Mouse (Mus musculus): Measurements from ENCODE around the gene Lck.
A peak's percentile ranks its signal among the peaks of the same experiment; 100 is the strongest.

The Lck gene

DNA sequence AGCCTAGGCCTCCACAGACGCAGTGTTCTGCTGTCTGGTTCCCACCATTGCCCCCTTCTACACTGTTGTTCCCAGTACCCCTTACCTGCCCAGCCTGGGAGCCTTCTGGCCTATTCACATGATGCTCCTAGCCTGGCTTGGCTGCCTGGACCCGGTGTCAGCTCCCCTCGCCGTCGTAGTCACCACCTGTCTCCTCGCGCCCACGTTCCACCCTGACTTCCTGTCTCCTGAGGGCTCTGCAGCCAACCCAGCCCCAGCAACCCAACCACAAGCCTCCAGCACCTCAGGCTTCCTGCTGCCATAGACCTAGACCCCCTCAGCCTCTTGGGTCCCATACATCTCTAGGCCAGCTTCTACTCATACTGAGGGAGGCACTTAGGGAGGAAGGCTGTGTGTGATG, at the start of gene Lck:
Lck (minus strand) TSS at position 212 of the 400 bp plus-strand sequence.
- no peak for DNase-seq (ENCODE audit: low read depth, low spot score)

DNA sequence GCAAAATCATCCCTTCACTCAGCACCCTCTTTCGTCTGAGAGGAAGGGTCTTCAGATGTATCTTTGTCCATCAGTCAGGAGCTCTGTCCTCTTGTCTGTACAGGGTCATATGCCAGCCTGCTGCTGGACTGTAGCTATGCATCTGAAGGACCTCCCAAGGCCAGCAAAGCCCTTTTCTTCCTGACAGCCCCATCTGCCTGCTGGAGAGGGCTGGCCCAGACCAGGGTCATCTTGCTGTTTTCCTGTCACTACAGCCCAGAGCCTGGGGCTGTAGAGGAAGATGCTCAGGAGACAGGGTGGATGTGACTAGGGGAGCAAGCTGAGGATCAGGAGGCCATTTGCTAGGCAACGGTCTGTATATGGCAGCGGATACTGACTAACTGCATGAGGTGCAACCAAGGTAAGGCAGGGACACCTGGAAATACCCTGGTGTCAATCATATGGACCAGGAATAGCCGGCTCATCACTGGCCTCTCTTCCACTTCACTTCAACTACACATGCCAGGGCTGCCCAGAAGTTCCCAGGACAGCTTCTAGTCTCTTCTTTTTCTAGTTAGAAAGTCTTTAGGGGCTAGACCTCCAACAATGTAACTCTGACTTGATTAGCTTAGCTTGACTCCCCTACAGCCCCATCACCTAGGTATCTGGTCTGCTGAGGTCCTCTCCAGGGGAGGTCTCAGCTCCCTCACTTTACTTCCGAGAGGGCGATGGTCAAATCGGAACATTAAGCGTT, 49.5 kb upstream of the Lck start:
- DNase-seq (ENCODE audit: low read depth, low spot score) = no peak

DNA sequence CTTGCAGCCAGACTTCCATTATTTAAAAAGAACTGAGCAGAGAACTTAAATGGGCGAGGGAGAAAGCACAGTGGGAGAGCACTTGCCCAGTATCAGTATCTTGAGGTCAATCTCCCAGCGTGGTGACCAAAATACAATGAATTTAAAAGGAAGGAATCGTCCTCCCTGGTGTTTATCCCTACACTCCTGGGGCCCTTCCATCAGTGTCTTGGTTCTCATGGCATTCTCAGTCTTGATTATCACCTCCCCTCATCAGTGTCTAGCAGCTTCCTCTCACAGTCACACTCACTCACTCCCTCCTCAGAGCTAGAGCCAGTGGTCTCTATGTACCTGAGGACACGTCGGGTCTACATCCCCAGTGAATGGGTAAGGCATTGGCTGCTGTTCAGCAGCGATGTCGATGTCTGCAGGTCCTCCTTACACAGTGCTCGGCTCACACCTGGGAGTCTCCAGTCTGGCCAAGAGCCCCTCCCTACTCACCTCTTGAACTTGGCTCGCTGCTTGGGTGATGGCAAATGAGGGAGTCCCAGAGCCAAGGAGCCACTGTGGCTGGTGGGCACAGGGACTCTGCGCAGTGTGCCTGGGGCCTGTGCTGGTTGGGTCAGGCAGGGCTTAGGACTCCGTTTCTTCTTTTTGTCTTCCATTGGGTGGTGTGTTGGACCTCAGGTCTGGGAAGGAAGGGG, 48.8 kb upstream of the Lck start:
- no peak for DNase-seq (ENCODE audit: low read depth, low spot score)

DNA sequence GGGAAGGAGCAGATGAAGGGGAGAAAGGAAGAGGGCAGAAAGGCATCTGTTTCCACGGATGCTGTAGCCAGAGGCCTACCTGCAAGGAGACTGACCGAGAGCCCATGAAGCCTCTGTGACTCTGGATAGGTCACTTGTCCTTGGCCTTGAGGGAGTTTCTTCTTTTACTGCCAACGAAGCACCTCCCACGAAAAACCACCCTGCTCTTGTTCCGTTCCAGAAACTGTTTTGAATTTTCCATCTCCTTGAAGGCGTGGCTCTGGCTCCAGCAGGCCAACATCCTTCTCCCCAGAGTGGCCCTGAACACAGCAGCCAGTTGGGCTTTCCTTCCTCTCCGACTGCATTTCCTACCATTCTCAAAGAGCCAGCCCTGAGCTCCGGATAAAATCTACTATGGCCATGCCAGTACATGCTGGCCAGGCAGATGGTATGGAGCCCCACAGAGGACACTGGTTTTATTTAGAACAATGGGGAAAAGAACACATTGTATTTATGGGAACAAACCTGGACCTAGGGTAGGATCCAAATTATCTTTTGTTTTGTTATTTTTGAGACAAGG, 47.9 kb upstream of the Lck start:
- no peak for DNase-seq (ENCODE audit: low read depth, low spot score)

DNA sequence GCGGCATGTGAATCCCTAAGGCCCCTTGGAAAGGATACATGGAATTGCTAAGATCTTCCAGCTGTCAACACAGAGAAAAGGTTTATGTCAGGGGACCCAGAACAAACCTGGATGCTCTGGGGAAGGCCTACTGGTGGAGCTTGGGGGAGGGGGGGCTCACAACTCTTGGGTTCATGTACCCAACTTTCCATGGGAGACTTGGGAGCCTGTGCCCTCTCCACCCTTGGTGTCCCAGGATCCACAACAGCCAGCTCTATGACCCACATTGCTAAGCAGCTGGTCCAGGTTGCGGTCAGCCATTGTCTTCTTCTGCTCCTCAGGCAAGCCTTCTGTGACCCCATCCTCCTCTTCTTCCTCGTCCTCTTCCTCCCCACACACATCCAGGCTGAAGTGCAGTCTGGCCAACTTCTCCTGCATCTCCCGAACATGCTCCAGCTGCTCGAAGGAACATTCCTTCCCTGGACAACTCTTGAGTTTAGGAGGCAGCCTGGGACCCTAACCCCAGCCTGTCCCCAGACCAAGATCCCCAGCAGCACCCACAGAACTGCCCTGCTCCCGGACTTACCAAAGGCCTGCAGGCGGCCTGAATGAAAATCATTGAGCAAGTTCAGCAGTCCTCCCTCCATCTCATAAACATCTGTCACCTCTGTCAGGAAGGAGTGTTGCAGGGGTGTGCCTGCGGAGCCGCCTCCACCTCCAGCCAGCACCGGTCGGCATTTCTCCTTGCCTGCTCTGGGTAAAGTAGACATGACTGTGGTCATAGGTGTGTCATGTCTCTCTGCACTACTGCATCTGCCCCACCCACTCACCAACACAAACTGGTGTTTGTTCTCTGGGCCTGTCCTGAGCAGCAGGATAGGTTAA, 47.2 kb upstream of the Lck start:
- DNase-seq (ENCODE audit: low read depth, low spot score) = no peak

DNA sequence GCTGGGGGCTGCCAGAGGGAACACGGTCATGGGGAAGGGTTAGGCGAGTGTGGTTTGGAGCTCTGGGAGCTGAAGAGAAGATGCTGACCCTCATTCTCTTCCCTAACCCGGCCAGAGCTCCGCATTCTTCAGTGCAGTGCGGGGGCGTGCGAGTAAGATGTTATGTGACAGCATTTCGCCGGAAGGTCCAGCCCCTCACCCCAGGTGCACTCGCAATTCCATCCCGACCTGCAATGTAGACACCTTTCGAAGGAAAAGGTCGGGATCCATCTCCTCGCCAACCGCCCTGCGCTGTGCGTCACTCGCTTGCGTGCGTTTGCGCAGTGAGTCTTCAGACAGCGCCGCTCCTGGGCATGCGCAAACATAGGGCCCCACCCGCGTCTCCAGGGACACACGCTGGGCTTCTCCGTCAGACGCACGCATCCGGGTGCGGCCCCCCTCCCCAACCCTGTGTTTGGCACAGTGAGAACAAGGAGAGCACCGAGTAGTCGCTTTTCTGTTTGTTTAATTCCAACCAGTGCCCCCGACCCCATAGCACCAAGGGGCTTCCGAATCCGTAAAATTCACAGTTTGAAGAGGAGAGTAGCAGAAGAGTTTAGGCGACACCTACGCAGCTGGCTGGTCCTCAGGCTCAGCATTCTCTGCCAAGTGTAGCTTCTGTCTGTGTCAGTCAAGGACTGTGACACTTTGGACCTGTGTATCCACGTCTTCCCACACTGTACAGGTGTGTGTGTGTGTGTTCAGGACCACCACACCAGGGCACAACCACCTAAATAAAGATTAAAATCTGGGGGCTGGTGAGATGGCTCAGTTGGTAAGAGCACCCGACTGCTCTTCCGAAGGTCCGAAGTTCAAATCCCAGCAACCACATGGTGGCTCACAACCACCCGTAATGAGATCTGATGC, 45.6 kb upstream of the Lck start, which contains the start of gene Iqcc:
Iqcc (minus strand) TSS at position 314 of the 906 bp plus-strand sequence.
- peak; percentile 88 for DNase-seq (ENCODE audit: low read depth, low spot score)

DNA sequence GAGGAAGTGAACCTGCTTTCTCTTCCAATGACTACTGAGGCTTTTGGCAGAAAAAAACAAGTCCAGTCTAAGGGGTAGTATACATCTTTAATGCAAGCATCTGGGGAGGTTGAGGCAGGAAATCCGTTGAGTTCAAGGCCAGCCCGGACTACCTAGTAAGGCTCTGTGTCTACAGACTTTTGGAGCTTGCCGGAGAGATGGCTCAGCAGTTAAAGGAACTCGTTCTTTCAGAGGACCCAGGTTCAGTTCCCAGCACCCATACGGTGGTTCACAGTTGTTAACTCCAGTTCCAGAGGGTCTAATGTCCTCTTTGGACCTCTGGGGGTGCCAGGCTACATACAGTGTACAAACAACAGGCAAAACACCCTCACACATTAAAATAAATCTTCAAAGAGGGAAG, 44.6 kb upstream of the Lck start:
- no peak for DNase-seq (ENCODE audit: low read depth, low spot score)

DNA sequence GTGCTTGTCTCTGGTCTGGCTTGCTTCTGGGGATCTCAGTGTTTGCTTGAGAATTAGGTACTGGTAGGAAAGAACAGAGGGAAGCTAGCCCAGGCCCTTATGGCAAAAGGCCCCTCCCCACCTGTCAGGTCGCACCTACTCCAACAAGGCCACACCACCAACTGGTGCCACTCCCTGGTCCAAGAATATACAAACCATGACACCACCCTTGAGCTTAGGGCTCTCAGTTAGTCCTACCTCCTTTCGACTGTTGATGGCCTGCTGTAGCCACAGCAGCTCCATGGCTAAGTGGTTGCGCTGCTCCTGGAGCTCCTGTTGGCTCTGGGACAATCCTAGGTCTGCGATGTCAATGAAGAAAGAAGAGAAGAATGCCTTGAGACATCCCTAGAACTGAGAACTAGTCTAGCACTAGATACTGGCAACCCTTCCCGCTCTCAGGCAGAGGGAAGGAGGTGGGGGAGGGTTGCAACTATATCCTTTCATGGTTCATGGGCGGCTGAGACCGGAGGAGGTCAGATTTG, 43.7 kb upstream of the Lck start:
- no peak for DNase-seq (ENCODE audit: low read depth, low spot score)

DNA sequence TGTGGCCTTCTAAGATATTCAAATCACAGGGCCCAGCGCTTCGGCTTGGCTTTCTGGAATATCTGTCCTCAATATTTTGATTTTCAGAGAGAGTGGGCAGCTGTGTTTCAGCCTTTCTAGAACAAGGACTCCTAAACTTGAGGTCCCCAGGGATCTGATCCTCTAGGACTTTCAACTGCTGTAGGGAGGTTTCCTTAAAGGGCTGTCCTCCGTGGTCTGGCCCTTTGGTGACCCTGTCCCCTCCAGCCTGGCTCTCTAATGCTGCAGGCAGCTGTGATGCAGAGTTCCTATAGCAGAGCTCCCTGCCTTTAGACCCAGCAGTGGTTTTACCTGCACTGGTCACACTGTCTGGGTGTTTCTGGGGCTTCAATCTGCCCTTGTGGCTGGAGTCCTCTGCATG, 43.2 kb upstream of the Lck start:
- no peak for DNase-seq (ENCODE audit: low read depth, low spot score)

DNA sequence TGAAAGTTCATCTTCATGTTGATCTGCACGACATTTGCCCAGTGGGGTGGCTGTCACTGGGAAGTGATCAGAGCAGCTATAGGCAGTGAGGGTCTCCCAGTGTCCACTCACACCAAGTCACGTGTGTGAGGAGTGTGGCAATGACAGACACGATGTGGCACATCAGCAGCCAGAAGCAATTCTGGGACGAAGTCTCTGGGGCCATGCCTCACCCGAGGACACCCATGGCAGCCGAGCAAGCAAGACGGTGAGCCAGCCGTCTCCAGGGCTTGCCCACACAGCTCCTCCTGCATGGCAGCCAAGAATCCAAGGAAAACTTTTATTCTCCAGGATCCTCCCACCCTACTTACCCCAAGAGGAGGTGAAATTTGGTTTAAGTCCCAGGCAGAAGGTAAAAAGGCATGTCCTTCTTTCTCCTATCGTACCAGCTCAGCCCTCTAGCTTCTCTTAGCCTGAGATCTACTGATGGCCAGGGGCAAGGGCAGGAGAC, 42.4 kb upstream of the Lck start:
- no peak for DNase-seq (ENCODE audit: low read depth, low spot score)

DNA sequence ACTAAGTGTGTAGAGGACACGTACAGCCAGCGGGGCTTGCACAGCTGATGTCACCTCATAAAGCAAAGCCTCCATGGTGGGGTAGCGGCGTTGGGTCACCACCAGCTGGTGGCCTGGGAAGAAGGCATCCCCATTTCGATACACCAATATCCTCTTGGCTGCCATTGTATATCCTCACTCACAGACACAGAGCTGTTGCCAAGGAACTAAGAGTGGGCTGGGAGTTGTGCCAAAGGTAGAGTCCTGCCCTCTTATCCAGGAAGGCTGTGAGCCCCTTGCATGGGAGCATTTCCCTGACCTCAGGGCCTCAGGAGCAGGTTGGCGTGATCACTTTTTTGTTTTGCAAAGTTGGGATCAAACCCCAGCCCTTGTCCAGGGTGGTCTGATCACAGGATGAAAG, 40.7 kb upstream of the Lck start, which contains the start of gene Dcdc2b:
Dcdc2b (minus strand) TSS at position 165 of the 400 bp plus-strand sequence.
- no peak for DNase-seq (ENCODE audit: low read depth, low spot score)

DNA sequence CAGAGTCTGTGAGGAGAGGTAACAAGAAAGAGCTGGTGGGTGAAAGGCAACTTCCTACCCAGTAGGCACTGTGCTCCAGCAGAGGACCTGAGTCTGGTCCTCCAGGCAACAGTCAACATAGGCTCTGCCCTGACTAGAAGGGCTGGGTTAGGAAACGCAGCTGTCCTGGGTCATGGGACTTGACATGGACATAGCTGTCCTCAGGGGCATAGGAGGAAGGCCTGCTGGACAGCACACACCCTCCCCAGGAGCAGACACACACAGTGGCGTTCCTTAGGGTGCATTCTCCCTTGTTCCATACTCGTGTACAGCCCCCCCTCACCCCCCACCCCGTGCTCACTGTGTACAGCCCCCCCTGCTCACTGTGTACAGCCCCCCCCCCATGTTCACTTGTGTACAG, 37.0 kb upstream of the Lck start:
- DNase-seq (ENCODE audit: low read depth, low spot score) = no peak

DNA sequence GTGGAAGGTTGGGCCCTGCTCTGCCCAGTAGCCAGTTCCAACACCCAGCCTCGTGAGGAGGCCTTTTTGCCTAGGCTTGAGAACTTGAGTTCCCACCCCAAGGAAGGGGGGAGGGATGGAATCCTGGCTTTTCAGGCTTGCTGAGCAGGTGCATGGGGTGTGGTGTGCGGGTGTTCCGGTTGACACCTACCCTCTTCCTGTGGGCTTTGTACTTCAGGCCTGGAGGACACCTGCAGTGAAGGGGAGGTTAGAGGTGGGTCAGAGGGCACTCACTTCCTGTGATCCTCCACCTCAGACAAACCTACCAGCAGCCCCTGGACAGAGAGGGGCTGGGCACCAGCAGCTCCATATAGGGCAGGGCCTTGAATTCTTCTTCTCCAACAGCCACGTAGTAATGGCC, 36.6 kb upstream of the Lck start:
- no peak for DNase-seq (ENCODE audit: low read depth, low spot score)

DNA sequence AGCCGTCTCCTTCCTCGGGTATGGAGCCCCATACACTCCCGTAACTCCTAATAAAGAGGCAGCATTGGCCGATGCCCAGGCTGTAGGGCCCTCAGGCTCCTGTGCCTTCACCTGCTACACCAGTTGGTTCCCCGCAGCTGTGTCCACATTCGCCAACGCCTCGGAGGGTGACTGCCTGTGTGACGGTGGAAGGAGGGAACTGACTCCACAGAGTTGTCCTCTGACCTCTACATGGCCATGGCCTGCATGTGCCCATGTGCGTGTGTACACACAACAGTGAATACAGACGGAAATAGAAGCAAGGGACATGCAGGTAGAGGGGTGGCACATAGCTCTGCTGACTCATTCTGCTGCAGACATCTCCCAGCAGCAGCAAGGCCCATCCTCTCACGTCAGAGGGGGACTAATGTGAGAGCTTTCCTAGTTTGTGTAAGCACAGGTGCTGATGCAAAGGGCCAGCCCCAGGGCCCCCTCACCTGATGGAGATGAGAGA, 35.7 kb upstream of the Lck start:
- DNase-seq (ENCODE audit: low read depth, low spot score) = no peak

DNA sequence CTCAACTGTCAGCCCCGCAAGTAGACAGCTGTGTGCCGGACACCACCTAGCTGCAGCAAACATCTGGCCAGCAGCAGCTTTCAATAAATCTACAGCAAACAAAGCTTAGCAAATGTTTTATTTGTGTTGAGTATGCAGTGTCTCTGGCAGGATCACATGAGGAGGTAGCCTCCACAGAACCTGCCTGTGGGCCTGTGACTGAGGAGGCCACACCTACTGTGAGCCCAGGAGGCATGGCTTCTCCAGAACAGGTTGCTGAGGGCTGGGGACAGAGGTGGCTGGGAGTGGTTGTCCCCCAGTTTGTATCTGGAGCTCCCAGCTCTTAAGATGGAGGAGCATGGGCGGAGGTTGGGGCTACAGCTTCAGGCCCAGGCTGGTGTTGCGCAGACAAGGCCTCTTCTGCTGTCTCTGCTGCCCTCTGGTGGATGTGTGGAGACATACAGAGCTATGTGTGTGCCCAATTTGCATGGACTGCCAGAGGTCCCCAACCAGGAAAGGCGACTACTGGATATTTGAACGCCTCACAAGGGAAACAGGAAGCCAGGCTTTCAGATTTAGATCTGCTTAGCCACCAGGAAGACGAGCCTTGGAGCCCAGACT, 35.1 kb upstream of the Lck start:
- peak; percentile 50 for DNase-seq (ENCODE audit: low read depth, low spot score)

DNA sequence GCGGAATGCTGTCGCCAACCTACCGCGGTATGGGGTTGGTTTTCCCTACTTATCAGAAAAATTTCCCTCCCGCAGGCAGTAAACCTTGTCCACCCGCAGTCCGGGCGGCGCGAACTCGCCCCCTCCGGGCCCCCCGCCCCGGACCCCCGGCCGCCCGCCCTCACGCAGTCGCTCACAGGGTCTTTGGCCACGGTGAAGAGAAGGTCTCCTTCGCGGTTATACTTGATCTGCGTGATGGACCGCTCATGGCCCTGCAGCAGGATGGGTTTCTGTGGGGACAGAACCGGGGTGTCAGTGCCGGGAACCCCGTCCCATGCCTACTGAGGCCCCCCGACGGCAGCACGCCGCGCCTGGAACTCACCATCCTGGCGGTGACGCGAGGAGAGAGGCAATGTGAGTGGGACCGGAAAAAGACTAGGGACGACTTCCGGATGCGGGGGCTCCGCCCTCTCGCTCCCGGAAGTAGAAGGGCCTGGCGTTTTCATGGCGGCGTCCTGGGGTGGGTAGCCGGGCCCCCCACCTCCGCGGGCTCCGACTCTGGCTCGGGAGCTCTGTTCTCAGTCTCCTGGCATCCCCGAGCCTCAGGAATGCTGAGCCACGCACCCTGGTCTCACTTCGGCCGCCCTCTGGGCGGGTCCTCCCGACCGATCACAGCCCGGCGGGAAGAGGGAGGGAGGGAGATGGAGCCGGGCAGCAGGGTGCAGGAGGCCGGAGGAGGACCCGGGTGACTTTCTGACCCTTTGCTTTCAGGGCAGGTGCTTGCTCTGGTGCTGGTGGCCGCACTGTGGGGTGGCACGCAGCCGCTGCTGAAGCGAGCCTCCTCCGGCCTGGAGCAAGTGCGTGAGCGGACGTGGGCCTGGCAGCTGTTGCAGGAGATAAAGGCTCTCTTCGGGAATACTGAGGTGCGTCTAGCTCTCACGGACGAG, 27.1 kb upstream of the Lck start, which contains the start of the genes Eif3i and Tmem234:
Eif3i (minus strand) TSS at position 416 of the 926 bp plus-strand sequence.
Tmem234 (plus strand) TSS at position 436 of the 926 bp plus-strand sequence.
- DNase-seq (ENCODE audit: low read depth, low spot score) = peak; percentile 73

DNA sequence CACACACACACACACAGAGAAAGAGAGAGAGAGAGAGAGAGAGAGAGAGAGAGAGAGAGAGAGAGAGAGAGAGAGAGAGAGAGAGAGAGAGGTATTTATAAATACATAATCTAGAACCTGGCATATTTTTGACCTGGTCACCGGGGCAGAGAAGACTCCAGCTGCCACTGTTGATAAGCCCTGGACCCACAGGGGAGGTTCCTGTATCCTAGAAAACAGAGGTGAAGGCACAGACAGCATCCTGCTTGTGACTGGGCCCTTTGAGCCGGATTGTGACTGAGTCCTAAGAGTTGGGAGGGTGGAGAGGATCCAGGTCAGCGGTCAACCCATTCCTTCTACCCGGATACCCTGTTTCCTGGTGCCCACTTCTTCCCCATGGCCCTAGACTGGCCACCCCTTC, 15.4 kb upstream of the Lck start:
- no peak for DNase-seq (ENCODE audit: low read depth, low spot score)

DNA sequence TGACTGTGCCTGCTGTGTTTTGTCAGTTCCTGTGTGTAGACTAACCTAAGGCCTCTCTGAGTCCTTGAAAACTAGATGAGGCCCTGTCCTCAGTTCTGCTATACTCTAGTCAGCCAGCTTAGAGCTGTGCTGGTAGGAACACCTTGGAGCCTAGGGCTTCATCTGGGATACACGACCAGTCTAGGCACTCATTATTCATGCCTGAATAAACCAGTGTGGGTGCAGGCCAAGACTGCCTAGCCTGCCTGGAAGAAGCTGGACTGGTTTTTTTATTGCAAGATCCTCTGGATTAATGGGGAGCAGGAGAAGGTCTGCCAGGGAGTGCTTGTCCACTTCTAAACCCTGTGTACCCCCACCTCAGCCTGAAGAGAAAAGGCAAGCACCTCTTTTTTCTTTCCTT, 13.5 kb upstream of the Lck start:
- no peak for DNase-seq (ENCODE audit: low read depth, low spot score)

DNA sequence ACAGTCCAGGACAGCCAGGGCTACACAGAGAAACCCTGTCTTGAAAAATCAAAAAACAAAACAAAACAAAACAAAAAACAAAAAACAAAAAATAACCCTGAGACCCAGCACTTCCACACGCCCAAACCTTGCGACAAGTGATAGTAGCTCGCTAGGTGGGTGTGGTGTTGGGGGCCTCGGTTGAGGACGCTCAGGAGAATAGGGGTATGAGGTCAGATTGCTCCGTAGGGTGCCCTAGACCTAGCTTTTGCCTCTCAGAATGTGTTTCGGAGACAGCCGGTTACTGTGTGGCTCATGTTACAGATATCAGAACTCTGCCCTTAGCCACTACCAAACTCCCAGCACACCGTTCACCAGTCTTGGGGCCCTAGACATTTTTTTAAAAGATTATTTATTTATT, 12.3 kb upstream of the Lck start:
- DNase-seq (ENCODE audit: low read depth, low spot score) = no peak

All from brain, embryonic 18.5 days (tissue).